Mouse (Mus musculus) hindbrain, embryonic 11.5 days (tissue): ENCODE measurements at regions not wholly inside any gene's neighbourhood (a gene's known extent, or its start where the extent isn't known, plus 50 kb on each side); places are given as distances from the start of the nearest gene placed in this dataset.

Experiments used
- ATAC-seq: fragments of 200-750 bp; cut with Nextera tagmentation; 2 replicates; pipeline ENCODE4 v1.8.0; 2017; ENCODE audit warnings: mild to moderate bottlenecking, moderate TSS enrichment, moderate library complexity; ENCODE audit not compliant: low FRiP score
- DNase-seq: peaks from one replicate; pipeline ENCODE4 v3.0.0-alpha.2; 2015; ENCODE audit warnings: low spot score
- H3K27ac ChIP-seq: fragments of 300-500 bp; sonication (generic); 2 replicates; pipeline ENCODE4 v1.5.1; 2014; ENCODE audit warnings: mild to moderate bottlenecking, low read depth, low read length
- H3K27me3 ChIP-seq: fragments of 300-500 bp; sonication (generic); 2 replicates; pipeline ENCODE4 v1.6.1; 2014; ENCODE audit warnings: mild to moderate bottlenecking, low read length, moderate library complexity, mixed read lengths; ENCODE audit not compliant: control insufficient read depth, insufficient read depth
- H3K36me3 ChIP-seq: fragments of 300-500 bp; sonication (generic); 2 replicates; pipeline ENCODE4 v1.6.1; 2014; ENCODE audit warnings: mild to moderate bottlenecking, low read length, moderate library complexity, mixed read lengths; ENCODE audit not compliant: control insufficient read depth, insufficient read depth
- H3K4me1 ChIP-seq: fragments of 300-500 bp; sonication (generic); replicated peaks from 2 replicates; pipeline ENCODE4 v1.6.1; 2014; ENCODE audit warnings: low read length, mixed read lengths; ENCODE audit not compliant: control insufficient read depth, insufficient read depth
- H3K4me2 ChIP-seq: fragments of 300-500 bp; sonication (generic); replicated peaks from 2 replicates; pipeline ENCODE4 v1.6.1; 2014; ENCODE audit warnings: mild to moderate bottlenecking, low read depth, low read length
- H3K4me3 ChIP-seq: fragments of 300-500 bp; sonication (generic); 2 replicates; pipeline ENCODE4 v1.5.1; 2014; ENCODE audit warnings: low read depth, low read length
- H3K9ac ChIP-seq: fragments of 300-500 bp; sonication (generic); 2 replicates; pipeline ENCODE4 v1.6.1; 2014; ENCODE audit warnings: low read depth, low read length
- H3K9me3 ChIP-seq: fragments of 300-500 bp; sonication (generic); 2 replicates; pipeline ENCODE4 v1.6.1; 2016; ENCODE audit warnings: low read length; ENCODE audit not compliant: control insufficient read depth
- whole genome bisulfite sequencing: fragments of 180-500 bp; shearing (Covaris S2); extraction: QIAGEN DNeasy Blood & Tissue Kit; methylation state at CpG from one replicate; pipeline ENCODE4 v1.1.7; 2014; 5-methylcytosine and 5-hydroxymethylcytosine counted together

DNA sequence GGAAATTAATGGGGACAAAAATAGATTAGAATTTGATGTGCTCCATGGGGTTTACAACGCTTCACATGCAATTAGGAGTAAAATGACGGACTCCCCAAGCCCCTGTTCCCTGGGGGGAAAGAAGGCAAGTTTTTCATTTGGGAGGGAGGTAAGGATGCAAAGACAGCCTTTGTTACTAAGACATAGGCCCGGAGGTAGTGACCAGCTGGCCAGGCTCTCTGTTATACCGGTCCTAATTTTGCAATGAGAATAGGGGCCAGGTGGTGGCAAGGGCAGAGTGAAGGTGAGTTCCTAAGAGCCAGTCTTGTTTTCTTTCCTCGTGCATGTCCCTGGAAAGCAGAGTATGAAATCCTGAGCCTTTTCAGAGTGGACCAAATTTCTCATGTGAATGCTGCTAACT, 280.9 kb downstream of the Lmx1a start:
- ATAC-seq (peak; percentile 35; the same call in 1 of the 2 replicates), DNase-seq (no peak)
- H3K4me1 ChIP-seq, result no peaks in the 10 kb centered on the region
- no peaks in the 10 kb centered on the region for H3K36me3 ChIP-seq
- no peak overlapping the region for H3K27ac ChIP-seq
- 40% methylated on average over 5 of the region's 5 CpGs for WGBS
- no peak overlapping the region for H3K9ac ChIP-seq
- no peaks in the 10 kb centered on the region for H3K27me3 ChIP-seq
- H3K4me3 ChIP-seq, result no peak overlapping the region
- H3K9me3 ChIP-seq, result no peaks in the 10 kb centered on the region
- no peak overlapping the region for H3K4me2 ChIP-seq

GRCm38 (mm10) chr1:167976708-167977107, 287.7 kb downstream of the Lmx1a start:
- no peak overlapping the region for H3K27ac ChIP-seq
- H3K36me3 ChIP-seq, result no peaks in the 10 kb centered on the region
- no peak overlapping the region for H3K4me2 ChIP-seq
- H3K4me3 ChIP-seq, result no peak overlapping the region
- no peaks in the 10 kb centered on the region for H3K9me3 ChIP-seq
- no peaks in the 10 kb centered on the region for H3K27me3 ChIP-seq
- DNase-seq (no peak), ATAC-seq (no peak)
- no peak overlapping the region for H3K9ac ChIP-seq
- WGBS, result 86% methylated on average over 3 of the region's 3 CpGs
- no peaks in the 10 kb centered on the region for H3K4me1 ChIP-seq

DNA sequence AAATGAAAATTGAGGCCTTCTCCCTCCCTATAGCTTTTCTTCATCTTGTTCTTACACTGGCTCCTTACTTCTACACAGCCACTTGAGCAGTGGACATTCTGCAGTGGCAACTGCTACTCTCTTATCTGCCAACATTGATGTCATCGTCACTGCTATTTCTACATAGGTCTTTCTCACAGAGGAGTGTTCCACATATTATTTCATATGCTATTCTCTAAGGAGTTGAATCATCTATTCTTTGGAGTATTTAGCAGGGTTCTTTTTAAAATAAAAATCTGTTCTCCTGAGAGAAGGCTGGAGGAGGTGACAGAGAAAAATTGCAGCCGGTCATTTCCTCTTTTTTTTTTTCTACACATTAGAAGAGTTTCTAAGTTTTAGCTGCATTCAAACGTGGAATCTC, 290.1 kb downstream of the Lmx1a start:
- H3K27me3 ChIP-seq, result no peaks in the 10 kb centered on the region
- no peaks in the 10 kb centered on the region for H3K9me3 ChIP-seq
- H3K4me3 ChIP-seq, result no peak overlapping the region
- H3K36me3 ChIP-seq, result no peaks in the 10 kb centered on the region
- 87% methylated on average over 3 of the region's 3 CpGs for WGBS
- H3K27ac ChIP-seq, result no peak overlapping the region
- DNase-seq (no peak), ATAC-seq (no peak)
- no peak overlapping the region for H3K9ac ChIP-seq
- no peaks in the 10 kb centered on the region for H3K4me1 ChIP-seq
- H3K4me2 ChIP-seq, result no peak overlapping the region

- Histone ChIP-seq H3K27ac (no peak overlapping the region), H3K9ac (no peak overlapping the region), H3K36me3 (no peaks in the 10 kb centered on the region), H3K9me3 (no peaks in the 10 kb centered on the region), H3K4me2 (no peak overlapping the region), H3K27me3 (no peaks in the 10 kb centered on the region), H3K4me1 (no peaks in the 10 kb centered on the region), H3K4me3 (no peak overlapping the region)
- WGBS, result 94% methylated on average over 5 of the region's 5 CpGs
- ATAC-seq (no peak), DNase-seq (no peak)
Observed at GRCm38 (mm10) chr1:167979588-167979987, 290.6 kb downstream of the Lmx1a start.

GRCm38 (mm10) chr1:167981292-167981691, 292.3 kb downstream of the Lmx1a start:
- no peak for ATAC-seq
- Histone ChIP-seq H3K4me2 (no peak overlapping the region), H3K27me3 (no peaks in the 10 kb centered on the region), H3K9me3 (no peaks in the 10 kb centered on the region), H3K4me3 (no peak overlapping the region), H3K36me3 (no peaks in the 10 kb centered on the region), H3K4me1 (no peaks in the 10 kb centered on the region), H3K27ac (no peak overlapping the region), H3K9ac (no peak overlapping the region)
- 98% methylated on average over 2 of the region's 2 CpGs for WGBS
- no peak for DNase-seq

DNA sequence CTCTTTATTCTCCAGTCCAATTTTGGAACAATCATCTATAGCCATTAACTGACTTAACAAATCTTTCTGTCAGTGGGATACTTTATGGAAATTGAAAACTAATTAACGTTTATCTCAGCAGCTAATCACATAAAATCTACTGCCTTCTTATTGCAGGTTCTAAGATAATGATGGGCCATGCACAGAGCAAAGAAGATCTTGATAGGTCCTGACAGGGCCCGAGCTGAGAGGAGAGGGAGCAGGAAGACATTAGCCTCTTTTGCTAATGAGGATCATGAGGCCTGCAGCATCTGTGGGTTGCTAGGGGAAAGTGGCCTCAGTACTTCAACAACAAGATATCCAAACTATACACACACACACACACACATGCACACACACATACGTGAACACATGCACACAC, 318.4 kb downstream of the Lmx1a start:
- Histone ChIP-seq H3K4me3 (no peak overlapping the region), H3K27me3 (no peaks in the 10 kb centered on the region), H3K4me2 (no peak overlapping the region), H3K4me1 (no peaks in the 10 kb centered on the region), H3K27ac (no peak overlapping the region), H3K9ac (no peak overlapping the region), H3K36me3 (no peaks in the 10 kb centered on the region), H3K9me3 (no peaks in the 10 kb centered on the region)
- WGBS, result 92% methylated on average over 3 of the region's 3 CpGs
- DNase-seq (no peak), ATAC-seq (no peak)

GRCm38 (mm10) chr1:168008216-168008615, 319.2 kb downstream of the Lmx1a start:
- Histone ChIP-seq H3K4me2 (no peak overlapping the region), H3K9me3 (no peaks in the 10 kb centered on the region), H3K36me3 (no peaks in the 10 kb centered on the region), H3K9ac (no peak overlapping the region), H3K4me3 (no peak overlapping the region), H3K27me3 (no peaks in the 10 kb centered on the region), H3K4me1 (no peaks in the 10 kb centered on the region), H3K27ac (no peak overlapping the region)
- DNase-seq (no peak), ATAC-seq (no peak)
- WGBS, result 96% methylated on average over 1 of the region's 1 CpGs

DNA sequence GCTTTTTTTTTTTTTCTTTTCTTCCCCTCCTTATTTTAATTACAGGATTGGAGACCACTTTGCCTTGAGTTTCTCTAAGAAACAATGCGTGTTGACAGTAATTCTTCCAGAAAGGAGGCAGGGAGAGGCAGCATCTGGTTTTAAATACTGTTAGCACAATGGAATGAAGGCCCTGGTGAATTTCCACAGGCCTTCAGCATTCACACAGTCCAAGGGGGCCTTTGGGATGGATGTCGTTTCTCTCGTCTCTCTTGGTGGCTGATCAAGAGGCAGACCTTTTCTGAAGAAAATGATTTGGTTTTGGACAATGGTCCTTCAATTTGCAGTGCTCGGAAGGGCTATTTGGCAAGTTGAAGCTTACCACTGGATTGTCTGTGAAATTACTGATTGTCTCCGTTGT, 321.4 kb downstream of the Lmx1a start:
- DNase-seq (no peak), ATAC-seq (no peak)
- Histone ChIP-seq H3K27me3 (no peaks in the 10 kb centered on the region), H3K27ac (no peak overlapping the region), H3K9me3 (no peaks in the 10 kb centered on the region), H3K4me2 (no peak overlapping the region), H3K4me3 (no peak overlapping the region), H3K9ac (no peak overlapping the region), H3K4me1 (no peaks in the 10 kb centered on the region), H3K36me3 (no peaks in the 10 kb centered on the region)
- WGBS, result 60% methylated on average over 5 of the region's 5 CpGs

- no peak overlapping the region for H3K9ac ChIP-seq
- ATAC-seq (no peak), DNase-seq (no peak)
- H3K27me3 ChIP-seq, result no peaks in the 10 kb centered on the region
- H3K9me3 ChIP-seq, result no peaks in the 10 kb centered on the region
- H3K4me1 ChIP-seq, result no peaks in the 10 kb centered on the region
- no peak overlapping the region for H3K4me3 ChIP-seq
- H3K36me3 ChIP-seq, result no peaks in the 10 kb centered on the region
- WGBS, result 94% methylated on average over 4 of the region's 4 CpGs
- no peak overlapping the region for H3K27ac ChIP-seq
- no peak overlapping the region for H3K4me2 ChIP-seq
Observed at GRCm38 (mm10) chr1:168012069-168012468, 323.0 kb downstream of the Lmx1a start.
